Mouse (Mus musculus) CD4-positive, CD25-positive, alpha-beta regulatory T cell, adult 4 months (primary cell): ENCODE measurements around the gene Supt6. TPM values are rescaled to one million over a fixed set of nuclear protein-coding genes. Genes with fewer than 3 reads are reported as not detected.
"Not testable (repeated sequence)": the region's sequence is repeated elsewhere in the genome, so short reads cannot be mapped to it uniquely, and the experiment has no call there.

Experiments used
- ATAC-seq: one replicate; pipeline ENCODE4 v1.8.0; 2017
- polyA plus RNA-seq, 2 experiments: library from polyadenylated mRNA; unstranded; fragments of 100-300 nt; shearing (Covaris generic); gene quantifications; one replicate each; pipeline ENCODE4 v1.2.1; 2017

Supt6 gene
- 10 to 100 TPM; 18.2 to 32.4 TPM for polyA plus RNA-seq

- peak; percentile 84 for ATAC-seq
These were observed at the start of gene Supt6, which contains the start of gene Sdf2 for GRCm38 (mm10) chr11:78245627-78246317. Gene Supt6, minus strand, starts transcription at chr11:78245987. Gene Sdf2, plus strand, starts transcription at chr11:78245746.

- ATAC-seq: no peak
These were observed 48.8 kb upstream of the Supt6 start for GRCm38 (mm10) chr11:78294585-78294984.

GRCm38 (mm10) chr11:78290654-78291053, 44.9 kb upstream of the Supt6 start, which contains the start of gene BC030499:
Gene BC030499, plus strand, starts transcription at chr11:78290841.
- ATAC-seq: no peak

GRCm38 (mm10) chr11:78289146-78289763, 43.5 kb upstream of the Supt6 start:
- ATAC-seq: no peak

GRCm38 (mm10) chr11:78279586-78279985, 33.8 kb upstream of the Supt6 start:
- no peak for ATAC-seq

- no peak for ATAC-seq
These were observed 33.1 kb upstream of the Supt6 start for GRCm38 (mm10) chr11:78278853-78279252.

GRCm38 (mm10) chr11:78276169-78276568, 30.4 kb upstream of the Supt6 start:
- ATAC-seq: not testable (repeated sequence)

- ATAC-seq: no peak
These were observed 29.8 kb upstream of the Supt6 start for GRCm38 (mm10) chr11:78275596-78275995.

- no peak for ATAC-seq
These were observed 26.2 kb upstream of the Supt6 start for GRCm38 (mm10) chr11:78271986-78272385.

GRCm38 (mm10) chr11:78265571-78265970, 19.8 kb upstream of the Supt6 start:
- ATAC-seq: no peak

GRCm38 (mm10) chr11:78262550-78262949, 16.8 kb upstream of the Supt6 start:
- peak; percentile 18 for ATAC-seq

- peak; percentile 89 for ATAC-seq
These were observed 15.9 kb upstream of the Supt6 start, which contains the start of gene 2610507B11Rik for GRCm38 (mm10) chr11:78261380-78262352. Gene 2610507B11Rik, plus strand, starts transcription at chr11:78261752.

GRCm38 (mm10) chr11:78260489-78261258, 14.9 kb upstream of the Supt6 start:
- ATAC-seq: no peak

- no peak for ATAC-seq
These were observed 10.8 kb upstream of the Supt6 start for GRCm38 (mm10) chr11:78256618-78257017.

GRCm38 (mm10) chr11:78247727-78248140, 1.9 kb upstream of the Supt6 start:
- no peak for ATAC-seq

- no peak for ATAC-seq
These were observed 1.2 kb upstream of the Supt6 start for GRCm38 (mm10) chr11:78247012-78247348.

GRCm38 (mm10) chr11:78246318-78247011, 678 bp upstream of the Supt6 start:
- no peak for ATAC-seq

- ATAC-seq: peak; percentile 10
These were observed 543 bp downstream of the Supt6 start for GRCm38 (mm10) chr11:78245261-78245626.

- no peak for ATAC-seq
These were observed 5.5 kb downstream of the Supt6 start for GRCm38 (mm10) chr11:78240193-78240857.

GRCm38 (mm10) chr11:78231518-78231917, 14.3 kb downstream of the Supt6 start:
- no peak for ATAC-seq

GRCm38 (mm10) chr11:78223586-78223985, 22.2 kb downstream of the Supt6 start:
- ATAC-seq: no peak
